Mouse (Mus musculus): ENCODE measurements at regions not wholly inside any gene's neighbourhood (a gene's known extent, or its start where the extent isn't known, plus 50 kb on each side); places are given as distances from the start of the nearest gene placed in this dataset.

GRCm38 (mm10) chr12:105936812-105937530, 73.1 kb upstream of the Vrk1 start:
- DNase-seq (ENCODE audit: low spot score) (no peak), ATAC-seq (replicated peaks; ENCODE audit: low FRiP score, low read depth) (no peak)
- Histone ChIP-seq H3K9me3 (replicated peaks; ENCODE audit: low read length) (no peaks in the 10 kb centered on the region), H3K27ac (no peak overlapping the region), H3K27me3 (ENCODE audit: insufficient read depth, low read length) (no peaks in the 10 kb centered on the region), H3K4me2 (ENCODE audit: low read length) (no peak overlapping the region), H3K36me3 (ENCODE audit: insufficient read depth, low read length) (no peaks in the 10 kb centered on the region), H3K4me3 (replicated peaks; ENCODE audit: low read depth, low read length) (no peak overlapping the region), H3K4me1 (replicated peaks; ENCODE audit: insufficient read depth, low read length) (0 out of 2 replicates have a peak, but pooled peaks cover 3% of the 10 kb centered on the region), H3K9ac (ENCODE audit: low read depth, low read length) (no peak overlapping the region)
- 81% methylated on average over 18 of the region's 18 CpGs for WGBS
- TF ChIP-seq CTCF (IDR thresholded peaks at IDR 0.05; ENCODE audit: low read depth), result no peak

- no peak overlapping the region for H3K9ac ChIP-seq (ENCODE audit: low read depth, low read length)
- no peak overlapping the region for H3K4me3 ChIP-seq (replicated peaks; ENCODE audit: low read depth, low read length)
- no peaks in the 10 kb centered on the region for H3K9me3 ChIP-seq (replicated peaks; ENCODE audit: low read length)
- ATAC-seq (replicated peaks; ENCODE audit: low FRiP score, low read depth) (no peak), DNase-seq (ENCODE audit: low spot score) (no peak)
- no peaks in the 10 kb centered on the region for H3K4me1 ChIP-seq (replicated peaks; ENCODE audit: insufficient read depth, low read length)
- H3K36me3 ChIP-seq (ENCODE audit: insufficient read depth, low read length), result no peaks in the 10 kb centered on the region
- H3K27ac ChIP-seq, result no peak overlapping the region
- H3K4me2 ChIP-seq (ENCODE audit: low read length), result no peak overlapping the region
- no peak for TF ChIP-seq CTCF (IDR thresholded peaks at IDR 0.05; ENCODE audit: low read depth)
- H3K27me3 ChIP-seq (ENCODE audit: insufficient read depth, low read length), result no peaks in the 10 kb centered on the region
- 64% methylated on average over 20 of the region's 20 CpGs for WGBS
These were observed 67.6 kb upstream of the Vrk1 start for GRCm38 (mm10) chr12:105942136-105943076.

- H3K27ac ChIP-seq, result no peak overlapping the region
- no peak overlapping the region for H3K4me2 ChIP-seq (ENCODE audit: low read length)
- 85% methylated on average over 8 of the region's 8 CpGs for WGBS
- DNase-seq (ENCODE audit: low spot score) (no peak), ATAC-seq (replicated peaks; ENCODE audit: low FRiP score, low read depth) (no peak)
- no peak for TF ChIP-seq CTCF (IDR thresholded peaks at IDR 0.05; ENCODE audit: low read depth)
- no peaks in the 10 kb centered on the region for H3K9me3 ChIP-seq (replicated peaks; ENCODE audit: low read length)
- no peak overlapping the region for H3K9ac ChIP-seq (ENCODE audit: low read depth, low read length)
- no peak overlapping the region for H3K4me3 ChIP-seq (replicated peaks; ENCODE audit: low read depth, low read length)
- H3K4me1 ChIP-seq (replicated peaks; ENCODE audit: insufficient read depth, low read length), result no peaks in the 10 kb centered on the region
- no peaks in the 10 kb centered on the region for H3K36me3 ChIP-seq (ENCODE audit: insufficient read depth, low read length)
- H3K27me3 ChIP-seq (ENCODE audit: insufficient read depth, low read length), result no peaks in the 10 kb centered on the region
These were observed 67.0 kb upstream of the Vrk1 start for GRCm38 (mm10) chr12:105943077-105943433.

GRCm38 (mm10) chr12:105947332-105947731, 62.7 kb upstream of the Vrk1 start:
- 63% methylated on average over 5 of the region's 5 CpGs for WGBS
- DNase-seq (ENCODE audit: low spot score) (no peak), ATAC-seq (replicated peaks; ENCODE audit: low FRiP score, low read depth) (no peak)
- Histone ChIP-seq H3K4me2 (ENCODE audit: low read length) (no peak overlapping the region), H3K9me3 (replicated peaks; ENCODE audit: low read length) (no peaks in the 10 kb centered on the region), H3K4me3 (replicated peaks; ENCODE audit: low read depth, low read length) (no peak overlapping the region), H3K4me1 (replicated peaks; ENCODE audit: insufficient read depth, low read length) (no peaks in the 10 kb centered on the region), H3K36me3 (ENCODE audit: insufficient read depth, low read length) (no peaks in the 10 kb centered on the region), H3K27ac (no peak overlapping the region), H3K9ac (ENCODE audit: low read depth, low read length) (no peak overlapping the region), H3K27me3 (ENCODE audit: insufficient read depth, low read length) (no peaks in the 10 kb centered on the region)
- peak; percentile 40; the same call in 1 of the 2 replicates for TF ChIP-seq CTCF (IDR thresholded peaks at IDR 0.05; ENCODE audit: low read depth)

GRCm38 (mm10) chr12:105948322-105948721, 61.7 kb upstream of the Vrk1 start:
- no peak for TF ChIP-seq CTCF (IDR thresholded peaks at IDR 0.05; ENCODE audit: low read depth)
- Histone ChIP-seq H3K9ac (ENCODE audit: low read depth, low read length) (no peak overlapping the region), H3K36me3 (ENCODE audit: insufficient read depth, low read length) (no peaks in the 10 kb centered on the region), H3K4me1 (replicated peaks; ENCODE audit: insufficient read depth, low read length) (no peaks in the 10 kb centered on the region), H3K4me3 (replicated peaks; ENCODE audit: low read depth, low read length) (no peak overlapping the region), H3K27ac (no peak overlapping the region), H3K4me2 (ENCODE audit: low read length) (no peak overlapping the region), H3K9me3 (replicated peaks; ENCODE audit: low read length) (no peaks in the 10 kb centered on the region), H3K27me3 (ENCODE audit: insufficient read depth, low read length) (no peaks in the 10 kb centered on the region)
- WGBS, result 82% methylated on average over 2 of the region's 2 CpGs
- ATAC-seq (replicated peaks; ENCODE audit: low FRiP score, low read depth) (no peak), DNase-seq (ENCODE audit: low spot score) (no peak)

GRCm38 (mm10) chr12:105955764-105956290, 54.2 kb upstream of the Vrk1 start:
- H3K27ac ChIP-seq, result no peak overlapping the region
- H3K27me3 ChIP-seq (ENCODE audit: insufficient read depth, low read length), result 0 out of 2 replicates have a peak, but pooled peaks cover 7% of the 10 kb centered on the region
- no peaks in the 10 kb centered on the region for H3K36me3 ChIP-seq (ENCODE audit: insufficient read depth, low read length)
- H3K4me1 ChIP-seq (replicated peaks; ENCODE audit: insufficient read depth, low read length), result no peaks in the 10 kb centered on the region
- H3K9ac ChIP-seq (ENCODE audit: low read depth, low read length), result no peak overlapping the region
- no peaks in the 10 kb centered on the region for H3K9me3 ChIP-seq (replicated peaks; ENCODE audit: low read length)
- no peak for DNase-seq (ENCODE audit: low spot score)
- no peak overlapping the region for H3K4me3 ChIP-seq (replicated peaks; ENCODE audit: low read depth, low read length)
- WGBS, result 89% methylated on average over 1 of the region's 1 CpGs
- no peak for TF ChIP-seq CTCF (IDR thresholded peaks at IDR 0.05; ENCODE audit: low read depth)
- no peak for ATAC-seq (replicated peaks; ENCODE audit: low FRiP score, low read depth)
- no peak overlapping the region for H3K4me2 ChIP-seq (ENCODE audit: low read length)
